Mouse (Mus musculus): ENCODE data around the gene Cubn. TPM values are rescaled to one million over a fixed set of nuclear protein-coding genes. Genes with fewer than 3 reads are reported as not detected.
A peak's percentile ranks its signal among the peaks of the same experiment; 100 is the strongest.

The Cubn gene
- polyA plus RNA-seq, 1 experiment from 2014 or later = 0.47 TPM

- no peak overlapping the region for H3K9ac ChIP-seq
- H3K9me3 ChIP-seq (replicated peaks) = no peaks in the 10 kb centered on the region
- H3K27ac ChIP-seq (replicated peaks) = 0 out of 2 replicates have a peak overlapping the region, but pooled peaks have one; percentile 28
- H3K4me1 ChIP-seq = peaks cover 4% of the 10 kb centered on the region; the same call in 1 of the 2 replicates
- ATAC-seq (ENCODE audit: insufficient number of reproducible peaks, low FRiP score, low TSS enrichment, low read depth) = peak; percentile 65; the same call in 1 of the 2 replicates
- no peak overlapping the region for H3K4me3 ChIP-seq (replicated peaks)
- no peaks in the 10 kb centered on the region for H3K27me3 ChIP-seq
- H3K4me2 ChIP-seq (replicated peaks) = no peak overlapping the region
- WGBS = 50% methylated on average over 8 of the region's 8 CpGs
- 0 out of 2 replicates have a peak, but pooled peaks cover 4% of the 10 kb centered on the region for H3K36me3 ChIP-seq
Observed at GRCm38 (mm10) chr2:13523540-13524456, 32.2 kb upstream of the Cubn start.

- Histone ChIP-seq H3K36me3 (0 out of 2 replicates have a peak, but pooled peaks cover 4% of the 10 kb centered on the region), H3K27me3 (no peaks in the 10 kb centered on the region), H3K4me1 (peaks cover 4% of the 10 kb centered on the region; the same call in 1 of the 2 replicates), H3K9me3 (replicated peaks) (no peaks in the 10 kb centered on the region), H3K9ac (no peak overlapping the region), H3K4me3 (replicated peaks) (no peak overlapping the region), H3K4me2 (replicated peaks) (no peak overlapping the region), H3K27ac (replicated peaks) (no peak overlapping the region)
- WGBS = 63% methylated on average over 8 of the region's 8 CpGs
- no peak for ATAC-seq (ENCODE audit: insufficient number of reproducible peaks, low FRiP score, low TSS enrichment, low read depth)
Observed at GRCm38 (mm10) chr2:13522106-13522505, 30.5 kb upstream of the Cubn start.

- 0 out of 2 replicates have a peak, but pooled peaks cover 4% of the 10 kb centered on the region for H3K36me3 ChIP-seq
- 57% methylated on average over 4 of the region's 4 CpGs for WGBS
- no peaks in the 10 kb centered on the region for H3K27me3 ChIP-seq
- no peak for ATAC-seq (ENCODE audit: insufficient number of reproducible peaks, low FRiP score, low TSS enrichment, low read depth)
- H3K27ac ChIP-seq (replicated peaks) = no peak overlapping the region
- H3K9me3 ChIP-seq (replicated peaks) = no peaks in the 10 kb centered on the region
- no peak overlapping the region for H3K4me2 ChIP-seq (replicated peaks)
- H3K4me1 ChIP-seq = no peaks in the 10 kb centered on the region
- no peak overlapping the region for H3K9ac ChIP-seq
- H3K4me3 ChIP-seq (replicated peaks) = no peak overlapping the region
Observed at GRCm38 (mm10) chr2:13514949-13515348, 23.3 kb upstream of the Cubn start.

GRCm38 (mm10) chr2:13502717-13503116 is 11.1 kb upstream of the Cubn start:
- Histone ChIP-seq H3K4me2 (replicated peaks) (no peak overlapping the region), H3K9ac (no peak overlapping the region), H3K4me1 (no peaks in the 10 kb centered on the region), H3K9me3 (replicated peaks) (no peaks in the 10 kb centered on the region), H3K27me3 (no peaks in the 10 kb centered on the region), H3K36me3 (no peaks in the 10 kb centered on the region), H3K27ac (replicated peaks) (no peak overlapping the region), H3K4me3 (replicated peaks) (no peak overlapping the region)
- WGBS = 87% methylated on average over 2 of the region's 2 CpGs
- ATAC-seq (ENCODE audit: insufficient number of reproducible peaks, low FRiP score, low TSS enrichment, low read depth) = no peak

- H3K4me2 ChIP-seq (replicated peaks) = no peak overlapping the region
- no peaks in the 10 kb centered on the region for H3K4me1 ChIP-seq
- no peaks in the 10 kb centered on the region for H3K36me3 ChIP-seq
- 61% methylated on average over 5 of the region's 5 CpGs for WGBS
- H3K9me3 ChIP-seq (replicated peaks) = no peaks in the 10 kb centered on the region
- ATAC-seq (ENCODE audit: insufficient number of reproducible peaks, low FRiP score, low TSS enrichment, low read depth) = no peak
- no peaks in the 10 kb centered on the region for H3K27me3 ChIP-seq
- H3K9ac ChIP-seq = no peak overlapping the region
- H3K4me3 ChIP-seq (replicated peaks) = no peak overlapping the region
- H3K27ac ChIP-seq (replicated peaks) = no peak overlapping the region
Observed at GRCm38 (mm10) chr2:13501553-13501952, 9.9 kb upstream of the Cubn start.

GRCm38 (mm10) chr2:13500298-13500999 is 8.8 kb upstream of the Cubn start:
- Histone ChIP-seq H3K9ac (no peak overlapping the region), H3K27me3 (no peaks in the 10 kb centered on the region), H3K9me3 (replicated peaks) (no peaks in the 10 kb centered on the region), H3K4me2 (replicated peaks) (no peak overlapping the region), H3K4me1 (no peaks in the 10 kb centered on the region), H3K4me3 (replicated peaks) (no peak overlapping the region), H3K36me3 (no peaks in the 10 kb centered on the region), H3K27ac (replicated peaks) (no peak overlapping the region)
- ATAC-seq (ENCODE audit: insufficient number of reproducible peaks, low FRiP score, low TSS enrichment, low read depth) = no peak
- whole genome bisulfite sequencing = 62% methylated on average over 5 of the region's 5 CpGs

GRCm38 (mm10) chr2:13499196-13499595 is 7.6 kb upstream of the Cubn start:
- no peak overlapping the region for H3K4me3 ChIP-seq (replicated peaks)
- H3K27ac ChIP-seq (replicated peaks) = no peak overlapping the region
- H3K27me3 ChIP-seq = no peaks in the 10 kb centered on the region
- WGBS = 78% methylated on average over 7 of the region's 7 CpGs
- no peaks in the 10 kb centered on the region for H3K9me3 ChIP-seq (replicated peaks)
- ATAC-seq (ENCODE audit: insufficient number of reproducible peaks, low FRiP score, low TSS enrichment, low read depth) = no peak
- no peaks in the 10 kb centered on the region for H3K36me3 ChIP-seq
- no peak overlapping the region for H3K4me2 ChIP-seq (replicated peaks)
- H3K9ac ChIP-seq = no peak overlapping the region
- H3K4me1 ChIP-seq = no peaks in the 10 kb centered on the region

GRCm38 (mm10) chr2:13496087-13496486 is 4.5 kb upstream of the Cubn start:
- no peak overlapping the region for H3K27ac ChIP-seq (replicated peaks)
- no peak overlapping the region for H3K4me3 ChIP-seq (replicated peaks)
- no peak overlapping the region for H3K9ac ChIP-seq
- no peak for ATAC-seq (ENCODE audit: insufficient number of reproducible peaks, low FRiP score, low TSS enrichment, low read depth)
- no peaks in the 10 kb centered on the region for H3K36me3 ChIP-seq
- no peaks in the 10 kb centered on the region for H3K4me1 ChIP-seq
- WGBS = 56% methylated on average over 2 of the region's 2 CpGs
- H3K27me3 ChIP-seq = no peaks in the 10 kb centered on the region
- H3K4me2 ChIP-seq (replicated peaks) = no peak overlapping the region
- H3K9me3 ChIP-seq (replicated peaks) = no peaks in the 10 kb centered on the region

GRCm38 (mm10) chr2:13492927-13493326 is 1.3 kb upstream of the Cubn start:
- no peak overlapping the region for H3K9ac ChIP-seq
- 44% methylated on average over 4 of the region's 4 CpGs for WGBS
- H3K36me3 ChIP-seq = no peaks in the 10 kb centered on the region
- no peaks in the 10 kb centered on the region for H3K4me1 ChIP-seq
- no peak overlapping the region for H3K4me3 ChIP-seq (replicated peaks)
- H3K27ac ChIP-seq (replicated peaks) = no peak overlapping the region
- H3K27me3 ChIP-seq = no peaks in the 10 kb centered on the region
- ATAC-seq (ENCODE audit: insufficient number of reproducible peaks, low FRiP score, low TSS enrichment, low read depth) = no peak
- H3K4me2 ChIP-seq (replicated peaks) = no peak overlapping the region
- H3K9me3 ChIP-seq (replicated peaks) = no peaks in the 10 kb centered on the region

- Histone ChIP-seq H3K9me3 (replicated peaks) (no peaks in the 10 kb centered on the region), H3K27ac (replicated peaks) (no peak overlapping the region), H3K36me3 (no peaks in the 10 kb centered on the region), H3K4me3 (replicated peaks) (no peak overlapping the region), H3K9ac (no peak overlapping the region), H3K27me3 (no peaks in the 10 kb centered on the region), H3K4me2 (replicated peaks) (no peak overlapping the region), H3K4me1 (no peaks in the 10 kb centered on the region)
- WGBS = 51% methylated on average over 2 of the region's 2 CpGs
- peak; percentile 69 for ATAC-seq (ENCODE audit: insufficient number of reproducible peaks, low FRiP score, low TSS enrichment, low read depth)
Observed at GRCm38 (mm10) chr2:13490480-13490879, 1.1 kb downstream of the Cubn start.

- WGBS = 72% methylated on average over 8 of the region's 8 CpGs
- no peak for ATAC-seq (ENCODE audit: insufficient number of reproducible peaks, low FRiP score, low TSS enrichment, low read depth)
- Histone ChIP-seq H3K4me3 (replicated peaks) (no peak overlapping the region), H3K4me2 (replicated peaks) (no peak overlapping the region), H3K27me3 (no peaks in the 10 kb centered on the region), H3K27ac (replicated peaks) (no peak overlapping the region), H3K36me3 (no peaks in the 10 kb centered on the region), H3K4me1 (no peaks in the 10 kb centered on the region), H3K9me3 (replicated peaks) (no peaks in the 10 kb centered on the region), H3K9ac (no peak overlapping the region)
Observed at GRCm38 (mm10) chr2:13486470-13486869, 5.1 kb downstream of the Cubn start.

All from embryonic facial prominence, embryonic 15.5 days (tissue).